Mouse (Mus musculus) intestine, postnatal 0 days (tissue): Measurements from ENCODE around the gene Becn1. TPM values are rescaled to one million over a fixed set of nuclear protein-coding genes. Genes with fewer than 3 reads are reported as not detected.

Source experiments
- ATAC-seq: fragments of 200-750 bp; cut with Nextera tagmentation; 2 replicates; pipeline ENCODE4 v1.8.0; 2017; ENCODE audit warnings: mild to moderate bottlenecking, moderate TSS enrichment, moderate library complexity
- H3K27ac ChIP-seq: fragments of 300-500 bp; sonication (generic); 2 replicates; pipeline ENCODE4 v1.5.1; 2014; ENCODE audit warnings: mild to moderate bottlenecking, low read depth, low read length, moderate library complexity
- H3K27me3 ChIP-seq: fragments of 300-500 bp; sonication (generic); replicated peaks from 2 replicates; pipeline ENCODE4 v1.6.1; 2014; ENCODE audit warnings: low read length, mixed read lengths; ENCODE audit not compliant: control insufficient read depth, insufficient read depth
- H3K36me3 ChIP-seq: fragments of 300-500 bp; sonication (generic); 2 replicates; pipeline ENCODE4 v1.6.1; 2014; ENCODE audit warnings: mild to moderate bottlenecking, moderate library complexity; ENCODE audit not compliant: control insufficient read depth, insufficient read depth
- H3K4me1 ChIP-seq: fragments of 300-500 bp; sonication (generic); replicated peaks from 2 replicates; pipeline ENCODE4 v1.6.1; 2014; ENCODE audit warnings: antibody characterized with exemption, low read length, mixed read lengths; ENCODE audit not compliant: control insufficient read depth, insufficient read depth
- H3K4me2 ChIP-seq: fragments of 300-500 bp; sonication (generic); replicated peaks from 2 replicates; pipeline ENCODE4 v1.6.1; 2014; ENCODE audit warnings: low read depth, mild to moderate bottlenecking, moderate library complexity
- H3K4me3 ChIP-seq: fragments of 300-500 bp; sonication (generic); 2 replicates; pipeline ENCODE4 v1.5.1; 2014; ENCODE audit warnings: low read depth, low read length
- H3K9ac ChIP-seq: fragments of 300-500 bp; sonication (generic); 2 replicates; pipeline ENCODE4 v1.6.1; 2014; ENCODE audit warnings: mild to moderate bottlenecking, low read depth, low read length
- H3K9me3 ChIP-seq: fragments of 300-500 bp; sonication (generic); 2 replicates; pipeline ENCODE4 v1.6.1; 2016; ENCODE audit warnings: mixed run types; ENCODE audit not compliant: control insufficient read depth
- CTCF ChIP-seq: sonication (generic); IDR thresholded peaks from 2 replicates; pipeline ENCODE4 v1.5.1; 2016; ENCODE audit warnings: low read depth, mild to moderate bottlenecking, control low read depth, antibody characterized with exemption, moderate library complexity
- WGBS: fragments of 180-500 bp; shearing (Covaris S2); extraction: QIAGEN DNeasy Blood & Tissue Kit; methylation state at CpG from one replicate; pipeline ENCODE4 v1.1.7; 2014; 5-methylcytosine and 5-hydroxymethylcytosine counted together
- polyA plus RNA-seq: library from polyadenylated mRNA; unstranded; fragments of >200 nt; fragmentation: Nextera tagmentation; extraction: Ambion mirVana; gene quantifications from 2 replicates; pipeline ENCODE4 v1.2.1, GENCODE M21; 2015

Becn1 gene
- polyA plus RNA-seq, 1 experiment from 2014 or later: 117 TPM

DNA sequence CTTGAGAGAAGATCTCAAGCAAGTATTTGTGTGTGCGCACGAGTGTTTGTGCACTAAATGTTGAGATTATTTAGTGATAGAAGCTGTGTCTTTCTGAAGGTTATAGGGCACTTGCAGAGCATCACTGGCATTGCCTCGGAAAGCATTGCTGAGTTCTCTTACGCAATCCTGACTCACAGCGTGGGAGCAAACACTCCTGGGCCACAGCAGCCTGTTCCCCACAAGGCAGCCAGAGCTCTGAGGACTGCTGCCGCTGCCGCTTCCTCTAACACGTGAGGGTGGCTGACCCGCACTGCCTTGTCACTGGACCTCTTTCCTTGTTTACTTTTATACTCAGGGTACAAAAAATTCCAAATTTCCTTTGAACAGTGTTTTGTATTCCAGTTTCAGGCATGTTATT, 14.8 kb downstream of the Becn1 start:
- Histone ChIP-seq H3K27me3 (no peaks in the 10 kb centered on the region), H3K4me2 (no peak overlapping the region), H3K4me3 (no peak overlapping the region), H3K9me3 (no peaks in the 10 kb centered on the region), H3K36me3 (peaks cover 53% of the 10 kb centered on the region), H3K27ac (no peak overlapping the region), H3K4me1 (no peaks in the 10 kb centered on the region), H3K9ac (no peak overlapping the region)
- TF ChIP-seq CTCF: no peak
- no peak for ATAC-seq
- 69% methylated on average over 9 of the region's 9 CpGs for WGBS

DNA sequence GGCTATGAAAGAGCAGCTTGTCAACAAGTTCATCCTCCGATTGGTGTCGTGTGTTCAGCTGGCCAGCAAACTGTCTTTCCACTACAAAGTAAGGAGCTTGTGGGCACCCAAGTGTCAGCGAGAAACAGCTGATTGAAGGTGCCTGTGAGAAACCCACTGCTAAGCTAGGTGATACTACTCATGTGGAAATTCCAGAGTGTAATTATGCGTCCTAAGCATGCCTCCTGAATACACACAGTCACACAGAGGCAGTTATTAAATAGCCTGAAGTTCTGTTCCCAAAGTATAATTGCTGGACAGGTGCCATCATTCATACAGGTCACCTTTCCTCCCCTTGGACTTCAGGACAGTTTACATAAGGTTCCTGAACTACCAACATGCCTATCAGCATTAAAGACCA, 18.3 kb downstream of the Becn1 start:
- Histone ChIP-seq H3K36me3 (peaks cover 18% of the 10 kb centered on the region), H3K9ac (no peak overlapping the region), H3K27me3 (no peaks in the 10 kb centered on the region), H3K27ac (no peak overlapping the region), H3K4me1 (no peaks in the 10 kb centered on the region), H3K9me3 (no peaks in the 10 kb centered on the region), H3K4me2 (no peak overlapping the region), H3K4me3 (no peak overlapping the region)
- WGBS: 65% methylated on average over 4 of the region's 4 CpGs
- TF ChIP-seq CTCF: no peak
- no peak for ATAC-seq

DNA sequence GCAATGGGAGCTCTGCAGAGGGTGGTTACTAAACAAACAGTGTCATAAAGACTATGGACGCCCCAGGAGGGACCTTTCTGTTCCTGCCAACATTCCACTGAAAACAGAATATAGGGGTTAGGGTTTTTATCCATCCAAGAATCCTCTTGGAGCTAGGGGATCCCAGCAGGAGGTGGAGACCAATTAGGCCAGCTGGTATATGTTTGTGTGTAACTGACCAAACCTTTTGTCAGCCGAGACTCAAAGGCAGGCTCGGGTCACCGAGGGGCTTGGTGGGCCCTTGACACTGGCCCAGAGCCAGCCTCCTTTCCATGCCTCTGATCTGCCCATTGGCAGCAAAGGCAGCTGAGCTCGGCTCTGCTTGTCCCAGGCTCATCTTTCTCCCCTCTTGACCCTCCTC, 19.2 kb downstream of the Becn1 start:
- Histone ChIP-seq H3K9ac (no peak overlapping the region), H3K4me1 (0 out of 2 replicates have a peak, but pooled peaks cover 2% of the 10 kb centered on the region), H3K27ac (no peak overlapping the region), H3K27me3 (no peaks in the 10 kb centered on the region), H3K4me3 (no peak overlapping the region), H3K9me3 (no peaks in the 10 kb centered on the region), H3K4me2 (no peak overlapping the region), H3K36me3 (peaks cover 13% of the 10 kb centered on the region; the same call in 1 of the 2 replicates)
- TF ChIP-seq CTCF: no peak
- no peak for ATAC-seq
- WGBS: 46% methylated on average over 5 of the region's 5 CpGs

DNA sequence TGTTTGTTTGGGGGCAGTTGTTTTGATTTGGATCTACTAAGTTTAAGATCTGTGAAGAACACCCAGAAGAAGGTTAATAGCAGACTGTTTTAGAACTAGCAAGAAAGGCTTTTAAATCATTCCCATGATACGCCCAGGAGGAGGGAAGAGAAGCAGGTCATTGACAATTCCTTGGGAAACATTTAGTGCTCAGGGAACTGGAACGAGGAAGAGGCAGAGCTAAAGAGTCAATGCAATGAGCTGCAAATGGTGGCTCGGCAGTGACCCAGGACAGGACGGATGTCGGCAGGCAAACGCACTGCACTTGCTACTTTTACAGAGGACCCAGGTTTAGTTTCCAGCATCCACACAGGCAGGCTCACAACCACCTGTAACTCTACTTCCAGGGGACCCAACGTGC, 21.2 kb downstream of the Becn1 start:
- TF ChIP-seq CTCF: no peak
- H3K27me3 ChIP-seq: no peaks in the 10 kb centered on the region
- ATAC-seq: no peak
- no peak overlapping the region for H3K27ac ChIP-seq
- no peak overlapping the region for H3K4me2 ChIP-seq
- H3K9me3 ChIP-seq: no peaks in the 10 kb centered on the region
- H3K9ac ChIP-seq: no peak overlapping the region
- 63% methylated on average over 7 of the region's 7 CpGs for WGBS
- H3K36me3 ChIP-seq: peaks cover 4% of the 10 kb centered on the region; the same call in 1 of the 2 replicates
- H3K4me3 ChIP-seq: no peak overlapping the region
- peaks cover 18% of the 10 kb centered on the region for H3K4me1 ChIP-seq

DNA sequence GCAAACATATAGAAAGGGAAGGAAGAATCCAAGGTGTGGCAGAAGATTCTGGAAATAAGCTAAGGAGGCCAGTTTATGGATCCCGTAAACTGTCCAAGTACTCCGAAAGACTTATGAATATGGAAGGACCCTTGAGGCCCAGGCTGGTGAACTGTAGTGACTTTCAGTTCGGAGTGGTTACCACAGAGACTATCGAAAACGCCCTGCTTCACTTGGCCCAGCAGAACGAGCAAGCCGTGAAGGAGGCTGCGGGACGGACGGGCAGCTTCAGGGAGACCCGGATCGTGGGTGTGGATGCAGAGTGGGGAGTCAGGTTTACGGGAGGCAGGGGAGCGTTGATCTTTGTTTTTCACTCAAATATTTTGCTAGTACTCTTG, 22.9 kb downstream of the Becn1 start:
- Histone ChIP-seq H3K4me1 (peaks cover 18% of the 10 kb centered on the region), H3K9me3 (no peaks in the 10 kb centered on the region), H3K27me3 (no peaks in the 10 kb centered on the region), H3K9ac (peak overlapping the region; percentile 76), H3K27ac (no peak overlapping the region), H3K36me3 (no peaks in the 10 kb centered on the region; the same call in 1 of the 2 replicates), H3K4me3 (peak overlapping the region; percentile 89), H3K4me2 (peak overlapping the region; percentile 75)
- no peak; the same call in 1 of the 2 replicates for TF ChIP-seq CTCF
- WGBS: 63% methylated on average over 14 of the region's 14 CpGs
- ATAC-seq: peak; percentile 8; the same call in 1 of the 2 replicates

DNA sequence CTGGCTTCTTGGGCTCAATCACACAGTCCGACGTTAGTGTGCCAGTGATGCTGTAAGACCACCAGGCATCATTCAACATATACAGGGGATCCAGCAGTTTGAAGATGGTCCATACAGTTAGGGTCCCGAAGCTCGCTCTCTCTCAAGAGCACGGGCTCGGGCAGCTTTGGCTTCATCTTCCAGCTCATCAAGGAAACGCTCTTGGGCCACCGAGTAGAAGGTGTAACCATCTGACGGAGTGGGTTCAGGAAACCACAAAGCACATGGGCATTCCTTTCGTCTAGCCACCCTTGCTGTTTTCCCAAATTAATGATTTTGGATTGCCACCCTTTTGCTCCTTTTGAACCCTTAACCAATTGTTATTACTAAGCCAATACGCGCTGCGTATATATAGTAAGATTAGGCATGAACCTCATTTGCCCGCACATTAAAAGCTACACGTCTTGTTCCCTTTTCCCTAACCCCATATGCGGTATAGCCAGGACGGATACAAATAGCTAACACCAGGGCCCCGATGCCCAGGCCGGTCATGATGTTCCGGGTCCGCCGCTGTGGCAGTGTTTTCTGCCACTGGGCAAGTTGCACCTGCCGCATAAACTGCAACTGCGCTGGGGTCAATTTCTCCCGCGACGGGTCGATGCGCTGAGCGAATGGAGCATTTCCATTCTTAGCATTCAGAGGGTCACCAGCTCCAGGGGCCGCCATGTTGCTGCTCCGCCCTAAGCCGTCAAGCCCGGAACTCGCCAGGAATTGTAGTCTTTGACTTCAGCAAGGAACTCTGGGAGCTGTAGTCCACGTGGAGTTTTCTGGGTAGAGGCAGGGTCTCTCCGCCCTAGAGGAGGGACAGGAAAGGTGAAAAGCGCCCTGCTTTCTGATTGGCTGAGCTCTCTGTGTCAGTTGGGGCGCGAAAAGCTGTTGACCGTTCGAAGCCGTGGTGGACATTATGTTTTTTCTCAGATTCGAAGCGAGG, 23.6 kb downstream of the Becn1 start, which contains the start of the genes Cntd1 and Coa3:
Gene Cntd1, plus strand, starts transcription at position 790 of the 970 bp plus-strand sequence.
Gene Coa3, minus strand, starts transcription at position 892 of the 970 bp plus-strand sequence.
- Histone ChIP-seq H3K9me3 (no peaks in the 10 kb centered on the region), H3K4me3 (peak within 1 kb of the TSS; percentile 89), H3K4me1 (peaks cover 18% of the 10 kb centered on the region), H3K9ac (peak within 1 kb of the TSS; percentile 76), H3K27me3 (no peaks in the 10 kb centered on the region), H3K4me2 (peak within 1 kb of the TSS; percentile 75), H3K27ac (peak within 1 kb of the TSS; percentile 84), H3K36me3 (no peaks in the 10 kb centered on the region; the same call in 1 of the 2 replicates)
- 5% methylated on average over 45 of the region's 45 CpGs for WGBS
- TF ChIP-seq CTCF: peak; percentile 21; the same call in 1 of the 2 replicates
- peak; percentile 68 for ATAC-seq
